Mouse (Mus musculus) activated CD4-positive, CD25-positive, alpha-beta regulatory T cell, adult 4 months (primary cell): ENCODE measurements around the gene Hes6. TPM values are rescaled to one million over a fixed set of nuclear protein-coding genes. Genes with fewer than 3 reads are reported as not detected.

Experiments used
- ATAC-seq: one replicate; pipeline ENCODE4 v1.8.0; 2017
- polyA plus RNA-seq, 2 experiments: library from polyadenylated mRNA; unstranded; fragments of 100-300 nt; shearing (Covaris generic); gene quantifications; one replicate each; pipeline ENCODE4 v1.2.1; 2017

The Hes6 gene
- polyA plus RNA-seq, 2 experiments from 2014 or later, result 14.6 to 17.3 TPM

DNA sequence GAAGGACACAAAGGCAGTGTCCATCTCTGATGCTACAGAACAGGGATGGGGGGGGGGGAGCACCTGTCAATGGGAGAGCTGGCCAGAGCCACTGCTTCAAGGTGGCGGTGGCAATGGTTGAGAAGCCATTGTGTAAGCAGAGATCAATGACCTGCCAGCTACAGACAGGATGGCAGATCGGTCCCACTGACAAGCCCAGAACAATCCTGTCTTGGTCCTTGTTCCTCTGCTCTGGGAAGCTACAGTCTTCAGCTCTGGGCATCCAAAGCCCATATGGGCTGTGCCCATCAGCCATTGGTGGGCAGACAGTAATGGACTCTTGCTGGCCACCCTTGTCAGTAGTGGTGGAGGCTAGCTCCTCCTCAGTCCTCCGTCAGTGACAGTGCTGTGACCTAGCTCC lies 28.0 kb upstream of the Hes6 start:
- ATAC-seq, result no peak

DNA sequence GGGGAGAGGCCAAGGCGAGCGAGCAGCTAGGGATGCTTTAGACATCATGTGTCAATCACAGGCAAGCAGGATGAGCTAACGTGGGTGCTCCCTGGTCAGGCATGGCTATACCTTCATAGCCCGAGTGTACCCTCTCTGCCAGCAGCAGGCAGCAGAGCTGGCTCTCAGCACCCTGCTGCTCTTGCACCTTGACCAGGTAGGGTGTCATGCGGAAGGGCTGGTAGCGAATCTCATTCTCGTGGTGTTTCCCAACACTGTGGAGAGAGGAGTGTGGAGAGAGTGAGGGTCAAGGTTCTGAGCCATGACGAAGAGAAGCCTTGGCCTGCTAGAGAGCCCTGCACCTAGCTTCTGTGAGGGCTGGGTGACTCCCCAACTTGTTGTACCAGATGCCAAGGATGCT lies 25.9 kb upstream of the Hes6 start:
- ATAC-seq, result no peak

GRCm38 (mm10) chr1:91437573-91437972 lies 23.7 kb upstream of the Hes6 start:
- ATAC-seq, result no peak

- ATAC-seq, result no peak
These were observed 23.2 kb upstream of the Hes6 start for GRCm38 (mm10) chr1:91437083-91437400.

- no peak for ATAC-seq
These were observed 22.7 kb upstream of the Hes6 start for GRCm38 (mm10) chr1:91436380-91437082.

DNA sequence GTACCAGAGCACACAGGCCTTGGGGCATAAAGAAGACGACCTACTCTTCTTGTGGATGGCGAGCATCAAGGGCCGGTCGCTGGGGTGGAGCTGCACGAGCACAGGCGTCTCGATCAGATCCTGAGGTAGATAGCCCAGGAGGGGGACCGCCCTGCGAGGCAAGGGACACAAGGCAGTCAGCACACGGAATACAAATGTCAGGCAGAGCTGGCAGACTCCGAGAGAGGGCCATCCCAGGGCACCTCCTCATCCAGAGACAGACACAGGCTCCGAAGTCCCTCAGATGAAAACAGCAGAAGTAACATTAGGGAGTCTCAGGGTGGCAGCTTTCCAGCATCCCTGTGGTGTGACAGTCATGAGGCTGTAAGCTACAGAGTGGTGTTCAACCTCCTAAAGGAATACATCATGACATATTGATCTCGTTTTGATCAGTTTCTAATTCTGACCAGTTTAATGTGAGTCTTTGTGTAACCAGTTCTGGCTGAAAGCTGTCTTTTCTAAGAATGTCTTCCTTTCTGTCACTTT lies 21.8 kb upstream of the Hes6 start:
- ATAC-seq, result no peak

GRCm38 (mm10) chr1:91434905-91435304 lies 21.1 kb upstream of the Hes6 start:
- no peak for ATAC-seq

DNA sequence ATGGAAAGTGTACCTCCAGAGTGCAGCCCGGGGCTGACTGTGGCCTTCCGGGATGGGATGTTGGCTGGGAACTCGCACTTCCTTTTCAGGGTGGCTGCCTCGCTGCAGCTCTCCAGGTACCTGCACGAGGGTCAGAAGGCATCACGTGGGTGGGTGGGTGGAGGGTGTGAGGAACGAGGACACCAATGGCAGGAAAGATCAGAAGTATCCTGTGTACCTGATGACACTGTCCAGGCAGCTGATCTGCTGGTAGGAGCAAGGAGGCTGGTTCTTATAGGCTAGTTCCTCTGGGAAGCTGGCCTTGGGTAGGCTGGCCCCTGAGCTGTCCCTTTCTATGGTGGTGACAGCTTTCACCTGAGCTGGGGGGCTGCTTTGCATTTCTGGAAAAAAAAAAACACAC lies 16.9 kb upstream of the Hes6 start:
- ATAC-seq, result no peak

DNA sequence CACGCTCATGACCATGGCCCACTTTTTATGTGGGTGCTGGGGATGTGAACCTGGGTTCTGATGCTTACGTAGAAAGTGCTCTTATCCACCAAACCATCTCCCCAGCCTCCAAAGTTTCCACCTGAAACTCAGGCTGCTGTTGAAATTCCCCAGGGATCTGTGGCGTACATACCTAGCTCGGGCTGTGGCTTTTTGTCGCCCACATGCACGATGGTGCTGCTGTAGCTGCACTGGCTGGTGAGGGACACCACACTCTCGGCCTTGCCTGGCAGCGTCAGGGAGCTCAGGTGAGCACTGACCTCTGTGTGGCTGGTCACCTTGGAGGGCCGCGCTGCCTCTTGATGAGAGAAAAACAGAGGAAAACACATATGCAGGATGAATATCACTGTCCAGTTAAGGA lies 15.4 kb upstream of the Hes6 start:
- ATAC-seq, result no peak

- ATAC-seq, result peak; percentile 80
These were observed 14.8 kb upstream of the Hes6 start for GRCm38 (mm10) chr1:91428614-91429013.

DNA sequence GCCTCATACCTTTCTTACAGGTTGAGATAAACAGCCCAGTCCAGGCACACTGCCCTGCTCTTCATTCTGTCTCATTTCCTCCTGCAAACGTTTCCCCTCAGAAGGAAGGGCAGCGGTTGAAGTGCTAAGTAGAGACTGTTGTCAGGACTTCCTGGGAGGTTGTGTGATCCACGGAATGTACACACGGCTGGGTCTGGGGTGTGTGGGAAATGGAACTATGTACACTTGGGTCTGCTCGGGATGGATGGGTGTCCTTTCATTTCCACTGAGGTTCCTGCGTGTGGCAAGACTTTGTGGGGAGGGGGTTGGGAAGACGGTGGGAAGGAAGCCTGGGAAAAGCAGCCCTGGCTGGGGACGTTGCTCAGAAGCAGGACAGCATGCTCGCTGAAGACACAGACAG lies 12.6 kb upstream of the Hes6 start:
- ATAC-seq, result no peak

GRCm38 (mm10) chr1:91420601-91421065 lies 6.8 kb upstream of the Hes6 start:
- no peak for ATAC-seq

GRCm38 (mm10) chr1:91419862-91420600 lies 6.2 kb upstream of the Hes6 start:
- ATAC-seq, result no peak

- no peak for ATAC-seq
These were observed 4.2 kb upstream of the Hes6 start for GRCm38 (mm10) chr1:91417991-91418390.

DNA sequence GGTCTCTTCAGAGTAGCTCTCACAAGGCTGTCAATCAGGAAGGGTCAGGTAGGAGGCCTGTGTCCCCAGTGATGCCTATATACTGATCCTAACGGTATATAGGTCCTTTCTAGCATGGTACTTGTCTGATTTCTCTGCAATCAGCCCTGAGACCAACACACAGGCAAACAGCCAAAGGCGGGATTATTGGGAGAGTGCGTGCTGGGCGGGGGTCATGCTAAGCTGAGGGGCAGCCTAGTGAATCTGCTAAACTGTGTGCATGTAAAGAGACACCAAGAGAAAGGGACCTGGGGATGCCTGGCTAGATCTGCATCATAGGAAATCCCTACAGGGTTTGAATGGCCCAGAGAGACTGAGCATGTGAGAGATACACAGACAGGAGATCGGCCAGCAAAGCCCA lies 1.5 kb upstream of the Hes6 start:
- ATAC-seq, result no peak

- ATAC-seq, result no peak
These were observed 1.1 kb upstream of the Hes6 start for GRCm38 (mm10) chr1:91414903-91415302.

GRCm38 (mm10) chr1:91413536-91413897 lies 321 bp downstream of the Hes6 start:
- peak; percentile 21 for ATAC-seq

DNA sequence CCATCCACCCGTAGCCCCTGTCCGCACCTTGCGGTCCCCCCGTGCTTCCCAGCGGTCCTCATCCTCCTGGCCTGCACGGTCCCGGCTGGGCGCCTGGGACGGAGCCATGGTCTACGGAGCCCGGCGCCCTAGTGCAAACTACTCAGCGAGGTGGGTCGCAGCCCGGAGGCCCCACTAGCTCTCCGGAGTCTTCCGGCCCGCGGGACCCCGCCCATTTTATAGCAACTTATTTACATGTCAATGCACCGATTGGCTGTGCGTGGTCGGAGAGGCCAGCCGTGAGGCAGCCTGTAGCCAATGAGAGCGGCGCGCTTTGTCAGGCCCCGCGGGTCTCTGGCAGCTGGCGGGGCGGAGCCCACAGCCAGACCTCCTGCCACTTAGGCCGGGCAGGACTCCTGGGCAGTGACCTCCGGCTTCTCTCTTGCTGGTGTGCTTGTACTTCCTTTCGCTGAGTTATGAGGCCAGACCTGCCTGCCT lies 770 bp downstream of the Hes6 start:
- ATAC-seq, result peak; percentile 97

DNA sequence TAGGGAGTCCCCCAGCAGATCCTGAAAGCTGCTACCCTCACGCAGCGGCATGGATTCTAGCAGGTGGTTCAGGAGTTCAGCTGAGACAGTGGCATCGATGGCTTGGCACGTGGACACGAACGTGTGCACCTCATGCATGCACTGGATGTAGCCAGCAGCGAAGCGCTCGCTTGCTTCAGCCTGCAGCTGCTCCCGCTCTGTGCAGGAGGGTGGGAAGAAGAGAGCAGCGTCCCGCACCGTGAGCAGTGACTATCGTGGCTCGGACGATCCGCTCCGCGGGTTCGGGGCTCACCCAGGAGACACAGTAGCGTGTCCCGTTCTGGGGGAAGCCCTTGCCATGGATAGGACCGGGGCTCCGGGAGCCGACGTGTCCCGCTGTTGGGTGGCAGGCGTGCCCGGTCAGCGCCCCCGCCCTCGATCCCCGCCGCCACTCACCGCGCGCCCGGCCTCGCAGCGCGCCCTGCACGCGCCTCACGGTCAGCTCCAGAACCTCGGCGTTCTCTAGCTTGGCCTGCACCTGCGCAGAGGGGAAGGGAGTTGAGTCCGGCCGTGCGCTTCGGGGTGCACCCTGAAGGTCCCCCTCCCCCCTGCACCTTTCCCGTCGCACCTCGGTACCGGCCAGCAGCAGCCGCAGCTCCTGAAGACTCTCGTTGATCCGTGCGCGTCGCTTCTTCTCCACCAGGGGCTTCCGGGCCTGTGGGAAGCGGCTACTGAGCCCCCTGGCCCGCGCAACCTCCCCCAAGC lies 1.4 kb downstream of the Hes6 start:
- ATAC-seq, result peak; percentile 18

GRCm38 (mm10) chr1:91411631-91412285 lies 2.1 kb downstream of the Hes6 start:
- no peak for ATAC-seq

DNA sequence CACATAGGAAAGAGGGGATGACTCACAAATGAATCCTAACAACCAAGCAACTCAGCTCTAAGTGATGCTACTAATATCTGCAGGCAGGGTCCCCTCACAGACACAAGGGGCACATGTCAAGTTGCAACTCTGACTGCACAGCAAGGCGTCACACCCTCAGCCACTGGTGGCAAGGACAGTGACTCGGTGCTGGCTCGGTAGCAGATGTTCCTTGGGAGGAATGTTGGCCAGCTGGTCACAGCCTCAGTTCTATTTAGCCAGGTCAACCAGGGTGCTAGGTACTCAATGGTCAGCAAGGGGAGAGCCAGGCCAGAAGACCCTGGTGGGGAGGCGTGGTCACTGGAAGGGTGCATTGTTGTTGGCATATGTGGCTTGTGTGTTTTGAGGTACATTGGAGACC lies 6.0 kb downstream of the Hes6 start:
- no peak for ATAC-seq

- ATAC-seq, result peak; percentile 54
These were observed 8.2 kb downstream of the Hes6 start for GRCm38 (mm10) chr1:91405406-91406169.
